Mouse (Mus musculus): ENCODE measurements around the gene Ibsp. TPM values are rescaled to one million over a fixed set of nuclear protein-coding genes. Genes with fewer than 3 reads are reported as not detected.

Ibsp gene
- polyA plus RNA-seq, 1 experiment, result 0.05 TPM

GRCm38 (mm10) chr5:104330088-104330487 lies 31.1 kb downstream of the Ibsp start:
- TF ChIP-seq POLR2A (IDR thresholded peaks at IDR 0.05; ENCODE audit: control insufficient read depth, extremely low read depth, insufficient read depth, low read length, poor library complexity) (no peak), CTCF (IDR thresholded peaks at IDR 0.05; ENCODE audit: borderline replicate concordance, control insufficient read depth, extremely low read depth, insufficient read depth, low read length, poor library complexity) (no peak)
- Histone ChIP-seq H3K27ac (ENCODE audit: control insufficient read depth, insufficient read depth, low read length) (no peak overlapping the region), H3K36me3 (ENCODE audit: control insufficient read depth, insufficient read depth, low read length) (no peaks in the 10 kb centered on the region), H3K27me3 (ENCODE audit: control insufficient read depth, insufficient read depth, low read length) (no peaks in the 10 kb centered on the region), H3K4me1 (replicated peaks; ENCODE audit: control insufficient read depth, insufficient read depth, low read length) (no peaks in the 10 kb centered on the region), H3K4me3 (ENCODE audit: control insufficient read depth, insufficient read depth, low read length) (no peak overlapping the region)
- WGBS, result 88% methylated on average over 5 of the region's 5 CpGs
- no peak for DNase-seq

GRCm38 (mm10) chr5:104332296-104332695 lies 33.3 kb downstream of the Ibsp start:
- Histone ChIP-seq H3K4me3 (ENCODE audit: control insufficient read depth, insufficient read depth, low read length) (no peak overlapping the region), H3K4me1 (replicated peaks; ENCODE audit: control insufficient read depth, insufficient read depth, low read length) (no peaks in the 10 kb centered on the region), H3K27ac (ENCODE audit: control insufficient read depth, insufficient read depth, low read length) (no peak overlapping the region), H3K27me3 (ENCODE audit: control insufficient read depth, insufficient read depth, low read length) (no peaks in the 10 kb centered on the region), H3K36me3 (ENCODE audit: control insufficient read depth, insufficient read depth, low read length) (no peaks in the 10 kb centered on the region)
- TF ChIP-seq CTCF (IDR thresholded peaks at IDR 0.05; ENCODE audit: borderline replicate concordance, control insufficient read depth, extremely low read depth, insufficient read depth, low read length, poor library complexity) (no peak), POLR2A (IDR thresholded peaks at IDR 0.05; ENCODE audit: control insufficient read depth, extremely low read depth, insufficient read depth, low read length, poor library complexity) (no peak)
- DNase-seq, result no peak
- WGBS, result 70% methylated on average over 3 of the region's 3 CpGs

DNA sequence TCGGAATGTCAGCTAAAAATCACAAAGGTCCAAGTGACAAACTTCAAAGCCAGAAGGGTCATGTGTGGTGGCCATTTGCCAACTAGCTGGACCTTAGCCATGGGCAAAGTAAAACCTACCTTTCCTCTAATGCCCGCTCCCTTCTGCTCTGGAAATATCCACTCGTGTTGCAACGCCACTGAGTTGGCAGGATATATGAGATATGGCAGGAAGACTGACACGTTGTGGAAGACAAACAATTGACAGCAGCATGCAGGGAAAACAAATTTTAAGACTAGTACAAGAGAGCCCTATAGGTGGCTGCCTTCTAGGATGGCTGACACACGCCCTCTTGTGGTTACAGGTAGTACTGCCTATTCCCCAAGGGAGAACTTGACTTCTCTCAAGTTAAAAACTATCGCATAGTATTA lies 34.3 kb downstream of the Ibsp start:
- no peaks in the 10 kb centered on the region for H3K36me3 ChIP-seq (ENCODE audit: control insufficient read depth, insufficient read depth, low read length)
- H3K27ac ChIP-seq (ENCODE audit: control insufficient read depth, insufficient read depth, low read length), result no peak overlapping the region
- H3K4me1 ChIP-seq (replicated peaks; ENCODE audit: control insufficient read depth, insufficient read depth, low read length), result no peaks in the 10 kb centered on the region
- TF ChIP-seq CTCF (IDR thresholded peaks at IDR 0.05; ENCODE audit: borderline replicate concordance, control insufficient read depth, extremely low read depth, insufficient read depth, low read length, poor library complexity) (no peak), POLR2A (IDR thresholded peaks at IDR 0.05; ENCODE audit: control insufficient read depth, extremely low read depth, insufficient read depth, low read length, poor library complexity) (no peak)
- H3K4me3 ChIP-seq (ENCODE audit: control insufficient read depth, insufficient read depth, low read length), result no peak overlapping the region
- no peaks in the 10 kb centered on the region for H3K27me3 ChIP-seq (ENCODE audit: control insufficient read depth, insufficient read depth, low read length)
- whole genome bisulfite sequencing, result 31% methylated on average over 7 of the region's 7 CpGs
- peak; percentile 13 for DNase-seq

- Histone ChIP-seq H3K4me3 (ENCODE audit: control insufficient read depth, insufficient read depth, low read length) (no peak overlapping the region), H3K4me1 (replicated peaks; ENCODE audit: control insufficient read depth, insufficient read depth, low read length) (no peaks in the 10 kb centered on the region), H3K27me3 (ENCODE audit: control insufficient read depth, insufficient read depth, low read length) (no peaks in the 10 kb centered on the region), H3K27ac (ENCODE audit: control insufficient read depth, insufficient read depth, low read length) (no peak overlapping the region), H3K36me3 (ENCODE audit: control insufficient read depth, insufficient read depth, low read length) (no peaks in the 10 kb centered on the region)
- TF ChIP-seq CTCF (IDR thresholded peaks at IDR 0.05; ENCODE audit: borderline replicate concordance, control insufficient read depth, extremely low read depth, insufficient read depth, low read length, poor library complexity), result no peak
- TF ChIP-seq POLR2A (IDR thresholded peaks at IDR 0.05; ENCODE audit: control insufficient read depth, extremely low read depth, insufficient read depth, low read length, poor library complexity), result no peak
- WGBS, result 81% methylated on average over 6 of the region's 6 CpGs
- DNase-seq, result no peak
Observed at GRCm38 (mm10) chr5:104333643-104334042, 34.7 kb downstream of the Ibsp start.

GRCm38 (mm10) chr5:104334516-104334915 lies 35.5 kb downstream of the Ibsp start:
- whole genome bisulfite sequencing, result 93% methylated on average over 14 of the region's 14 CpGs
- H3K4me1 ChIP-seq (replicated peaks; ENCODE audit: control insufficient read depth, insufficient read depth, low read length), result no peaks in the 10 kb centered on the region
- no peaks in the 10 kb centered on the region for H3K36me3 ChIP-seq (ENCODE audit: control insufficient read depth, insufficient read depth, low read length)
- no peaks in the 10 kb centered on the region for H3K27me3 ChIP-seq (ENCODE audit: control insufficient read depth, insufficient read depth, low read length)
- DNase-seq, result no peak
- no peak overlapping the region for H3K27ac ChIP-seq (ENCODE audit: control insufficient read depth, insufficient read depth, low read length)
- TF ChIP-seq POLR2A (IDR thresholded peaks at IDR 0.05; ENCODE audit: control insufficient read depth, extremely low read depth, insufficient read depth, low read length, poor library complexity), result no peak
- no peak for TF ChIP-seq CTCF (IDR thresholded peaks at IDR 0.05; ENCODE audit: borderline replicate concordance, control insufficient read depth, extremely low read depth, insufficient read depth, low read length, poor library complexity)
- no peak overlapping the region for H3K4me3 ChIP-seq (ENCODE audit: control insufficient read depth, insufficient read depth, low read length)

- H3K27ac ChIP-seq (ENCODE audit: control insufficient read depth, insufficient read depth, low read length), result no peak overlapping the region
- no peak for DNase-seq
- no peaks in the 10 kb centered on the region for H3K36me3 ChIP-seq (ENCODE audit: control insufficient read depth, insufficient read depth, low read length)
- TF ChIP-seq CTCF (IDR thresholded peaks at IDR 0.05; ENCODE audit: borderline replicate concordance, control insufficient read depth, extremely low read depth, insufficient read depth, low read length, poor library complexity) (no peak), POLR2A (IDR thresholded peaks at IDR 0.05; ENCODE audit: control insufficient read depth, extremely low read depth, insufficient read depth, low read length, poor library complexity) (no peak)
- 81% methylated on average over 5 of the region's 5 CpGs for WGBS
- no peaks in the 10 kb centered on the region for H3K27me3 ChIP-seq (ENCODE audit: control insufficient read depth, insufficient read depth, low read length)
- H3K4me3 ChIP-seq (ENCODE audit: control insufficient read depth, insufficient read depth, low read length), result no peak overlapping the region
- no peaks in the 10 kb centered on the region for H3K4me1 ChIP-seq (replicated peaks; ENCODE audit: control insufficient read depth, insufficient read depth, low read length)
Observed at GRCm38 (mm10) chr5:104335962-104336361, 37.0 kb downstream of the Ibsp start.

DNA sequence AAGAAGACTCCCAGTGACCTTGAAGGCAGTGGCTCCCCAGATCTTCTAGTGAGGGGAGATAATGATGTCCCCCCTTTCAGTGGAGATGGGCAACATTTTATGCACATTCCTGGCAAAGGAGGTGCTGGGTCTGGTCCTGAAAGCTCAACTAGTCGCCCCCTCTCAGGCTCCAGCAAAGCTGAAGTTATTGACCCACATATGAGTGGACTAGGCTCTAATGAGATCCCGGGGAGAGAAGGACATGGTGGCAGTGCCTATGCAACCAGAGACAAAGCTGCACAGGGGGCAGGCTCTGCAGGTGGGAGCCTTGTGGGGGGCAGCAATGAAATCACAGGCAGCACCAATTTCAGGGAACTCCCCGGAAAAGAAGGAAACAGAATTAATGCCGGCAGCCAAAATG lies 38.5 kb downstream of the Ibsp start:
- WGBS, result 94% methylated on average over 4 of the region's 4 CpGs

More for the DNA sequence above, 38.5 kb downstream of the Ibsp start:
- DNase-seq, result no peak
- no peaks in the 10 kb centered on the region for H3K4me1 ChIP-seq (replicated peaks; ENCODE audit: control insufficient read depth, insufficient read depth, low read length)
- H3K4me3 ChIP-seq (ENCODE audit: control insufficient read depth, insufficient read depth, low read length), result no peak overlapping the region
- H3K27me3 ChIP-seq (ENCODE audit: control insufficient read depth, insufficient read depth, low read length), result no peaks in the 10 kb centered on the region
- no peaks in the 10 kb centered on the region for H3K36me3 ChIP-seq (ENCODE audit: control insufficient read depth, insufficient read depth, low read length)
- TF ChIP-seq CTCF (IDR thresholded peaks at IDR 0.05; ENCODE audit: borderline replicate concordance, control insufficient read depth, extremely low read depth, insufficient read depth, low read length, poor library complexity), result no peak
- no peak for TF ChIP-seq POLR2A (IDR thresholded peaks at IDR 0.05; ENCODE audit: control insufficient read depth, extremely low read depth, insufficient read depth, low read length, poor library complexity)
- H3K27ac ChIP-seq (ENCODE audit: control insufficient read depth, insufficient read depth, low read length), result no peak overlapping the region

Data from thymus, adult 2 months (tissue).